Mouse (Mus musculus) mouse embryonic stem cell (cell line): ENCODE results near the gene Hdac9.

Experiments used
- in situ Hi-C, 2 experiments: fragments of 300-500 bp; cut with MboI; formaldehyde crosslinking; loops; 1 replicate in 1 of 2; 3 replicates in 1 of 2; pipeline ENCODE4 v1.14.3; 2019 to 2020; ENCODE audit warnings: low sequenced_read_pairs in 2 of 2, low pct_unique_long_range_greater_than_20kb in 1 of 2, mixed read lengths in 1 of 2; ENCODE audit not compliant: unreplicated experiment in 1 of 2

Gene Hdac9

DNA sequence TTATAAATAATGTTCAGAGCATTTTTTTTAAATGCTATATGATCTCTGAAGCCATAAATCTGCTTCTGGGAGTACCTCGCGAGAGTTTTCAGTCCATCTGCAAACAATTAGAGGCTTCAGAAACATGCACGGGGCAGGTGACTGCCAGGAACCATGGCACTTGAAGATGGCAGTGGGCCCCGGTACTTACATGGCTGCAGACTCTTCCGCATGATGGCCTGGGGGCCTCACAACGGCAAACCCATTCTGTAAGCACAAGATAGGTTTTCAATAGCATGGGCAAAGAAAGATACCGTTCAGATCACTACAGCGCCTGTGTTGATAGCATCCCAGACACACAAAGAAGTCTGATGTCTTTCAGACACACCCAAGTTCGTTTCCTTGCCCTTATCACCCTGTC is 695.9 kb downstream of the Hdac9 start:
- in situ Hi-C loops: no loop called here

- in situ Hi-C loops: no loop called here
Measured at GRCm38 (mm10) chr12:34220051-34220926, 696.6 kb downstream of the Hdac9 start.

DNA sequence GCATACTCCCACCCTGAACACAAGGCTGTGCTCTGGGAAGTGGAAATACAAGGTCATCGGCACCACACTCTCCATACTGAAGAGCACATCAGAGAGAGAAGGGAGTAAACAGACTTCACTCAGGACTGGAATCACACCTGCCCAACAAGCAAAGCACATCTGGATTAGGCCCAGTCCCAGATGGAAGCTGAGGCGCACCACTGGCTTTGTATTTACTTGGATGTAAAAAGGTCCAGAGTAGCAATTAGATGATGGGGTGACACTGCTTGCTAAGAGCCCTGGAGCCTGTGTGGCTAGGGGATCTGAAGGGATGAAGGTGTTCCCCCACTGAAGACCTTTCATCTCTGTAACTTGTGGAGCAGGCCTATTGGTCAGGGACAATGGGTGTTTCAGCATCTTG is 698.3 kb downstream of the Hdac9 start:
- in situ Hi-C loops: no loop called here

DNA sequence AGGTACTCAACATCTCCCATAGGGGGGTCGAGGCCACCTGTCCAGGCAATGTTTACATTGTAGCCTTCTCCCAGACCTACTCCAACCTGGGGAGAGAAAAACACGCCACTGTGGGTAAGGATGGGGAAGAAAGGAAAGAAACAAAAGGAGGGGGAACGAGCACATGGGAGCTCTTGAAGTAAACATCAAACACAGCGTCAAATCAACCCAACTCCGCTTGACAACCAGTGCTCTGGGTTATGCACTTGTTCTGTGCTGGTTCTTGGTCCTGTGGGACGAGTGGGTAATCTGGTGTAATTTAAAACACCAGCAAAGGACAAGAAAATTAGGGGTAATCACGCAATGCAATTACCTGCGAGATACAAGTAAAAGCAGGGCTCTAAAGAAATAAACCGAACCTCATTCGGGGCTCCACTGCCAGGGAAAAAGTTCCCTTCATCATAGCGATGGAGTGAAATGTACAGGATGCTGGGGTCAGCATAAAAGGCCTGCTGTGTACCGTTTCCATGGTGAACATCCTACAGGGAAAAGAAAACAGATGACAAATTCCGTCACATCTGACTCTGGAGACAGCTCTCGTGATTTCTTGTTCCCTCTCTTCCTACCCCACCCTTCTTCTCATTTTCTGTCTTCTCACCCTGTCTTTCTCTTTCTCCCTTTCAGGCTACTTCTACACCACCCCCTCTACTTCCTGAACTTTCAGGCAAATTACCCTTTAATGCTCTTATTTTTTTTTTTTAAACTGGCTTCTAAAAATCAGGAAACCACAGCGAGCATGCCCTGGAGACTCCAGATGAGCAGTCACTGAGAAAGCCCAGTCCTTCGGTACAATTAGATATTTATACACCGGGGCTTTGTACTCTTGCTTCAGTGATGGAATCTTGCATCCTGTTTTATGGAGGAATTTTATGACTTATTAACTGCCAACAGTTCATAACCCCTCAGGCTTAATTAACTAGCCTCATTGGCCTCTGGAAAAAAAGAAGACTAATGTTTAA is 701.6 kb downstream of the Hdac9 start:
- in situ Hi-C loops: no loop called here

- in situ Hi-C loops: no loop called here
Measured at GRCm38 (mm10) chr12:34212162-34212561, 704.7 kb downstream of the Hdac9 start.

DNA sequence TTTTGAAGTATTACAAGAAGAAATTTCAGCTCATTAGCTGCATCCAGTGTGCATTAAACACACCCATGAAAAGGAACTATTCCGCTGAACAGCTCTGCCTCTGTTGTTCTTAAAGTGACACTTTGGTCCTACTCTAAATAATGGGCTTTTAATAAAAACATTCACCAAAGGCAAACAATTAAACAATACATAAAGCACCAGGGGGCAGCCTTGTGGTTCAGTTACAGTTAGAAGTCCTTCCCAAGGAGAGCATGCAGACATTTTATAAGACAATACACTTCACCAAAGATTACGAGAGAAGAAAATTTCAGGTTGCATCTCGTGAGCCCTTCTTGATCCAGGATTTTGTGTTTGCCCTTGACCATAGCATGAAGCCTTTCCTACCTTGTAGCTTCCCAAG is 715.4 kb downstream of the Hdac9 start:
- in situ Hi-C loops: no loop called here

- in situ Hi-C loops: no loop called here
Measured at GRCm38 (mm10) chr12:34200030-34200446, 716.9 kb downstream of the Hdac9 start.

GRCm38 (mm10) chr12:34195155-34195828 is 721.6 kb downstream of the Hdac9 start:
- in situ Hi-C loops: no loop called here

DNA sequence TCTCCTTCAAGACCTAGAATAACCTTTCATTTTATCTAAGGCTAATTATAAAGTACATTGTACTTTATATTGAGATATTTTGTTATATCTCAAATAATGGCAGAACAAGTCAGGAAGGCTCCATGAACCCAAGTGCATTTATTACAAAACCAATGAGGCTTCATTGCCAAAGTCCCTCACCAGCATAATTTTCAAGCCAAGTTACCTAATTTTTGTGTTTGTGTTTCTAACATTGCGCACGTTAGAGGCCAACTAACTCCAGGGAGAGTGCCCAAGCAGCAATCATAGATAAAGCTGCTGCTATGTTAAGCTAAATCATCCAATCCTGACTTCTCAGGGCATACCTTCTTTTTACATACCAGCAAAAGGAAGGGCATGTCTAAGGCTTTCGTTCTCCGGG is 722.8 kb downstream of the Hdac9 start:
- in situ Hi-C loops: no loop called here

DNA sequence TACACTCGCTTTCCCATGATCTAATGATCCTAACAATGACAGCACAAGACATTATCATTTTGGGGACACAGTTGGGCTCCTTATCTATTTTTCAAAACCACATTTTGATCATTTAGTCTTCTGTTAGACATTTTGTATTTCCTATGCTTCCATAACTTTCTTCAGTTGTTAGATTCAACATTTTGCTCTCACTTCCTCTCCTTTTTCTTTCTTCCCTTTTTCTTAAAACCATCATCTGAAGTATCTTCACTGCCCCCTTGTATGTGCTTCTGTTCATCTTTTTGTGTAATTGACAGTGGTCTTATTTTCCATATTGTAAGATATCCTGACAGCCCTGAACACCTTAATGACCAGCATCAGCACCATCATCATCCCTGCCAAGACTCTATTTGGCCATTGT is 725.6 kb downstream of the Hdac9 start:
- in situ Hi-C loops: no loop called here

- in situ Hi-C loops: no loop called here
Measured at GRCm38 (mm10) chr12:34178931-34179330, 738.0 kb downstream of the Hdac9 start.

DNA sequence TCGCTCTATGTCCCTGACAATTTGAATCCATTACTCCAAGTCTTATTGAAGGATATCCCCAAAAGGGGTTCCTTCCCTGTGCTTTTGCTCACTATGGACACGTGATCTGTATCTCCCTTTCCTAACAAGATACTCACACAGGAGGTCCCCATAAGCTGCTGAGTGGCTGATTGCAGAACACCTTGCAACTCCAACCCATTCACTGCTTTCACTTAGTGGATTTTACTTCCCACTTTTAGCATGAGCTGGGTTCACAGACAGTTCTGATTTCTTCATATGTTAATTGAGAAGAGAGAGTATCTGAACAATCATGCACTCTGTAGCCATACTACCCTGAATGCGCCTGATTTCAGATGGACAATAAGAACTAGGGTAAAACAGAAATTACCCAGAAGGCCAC is 740.1 kb downstream of the Hdac9 start:
- in situ Hi-C loops: no loop called here

- in situ Hi-C loops: no loop called here
Measured at GRCm38 (mm10) chr12:34173036-34173435, 743.9 kb downstream of the Hdac9 start.

DNA sequence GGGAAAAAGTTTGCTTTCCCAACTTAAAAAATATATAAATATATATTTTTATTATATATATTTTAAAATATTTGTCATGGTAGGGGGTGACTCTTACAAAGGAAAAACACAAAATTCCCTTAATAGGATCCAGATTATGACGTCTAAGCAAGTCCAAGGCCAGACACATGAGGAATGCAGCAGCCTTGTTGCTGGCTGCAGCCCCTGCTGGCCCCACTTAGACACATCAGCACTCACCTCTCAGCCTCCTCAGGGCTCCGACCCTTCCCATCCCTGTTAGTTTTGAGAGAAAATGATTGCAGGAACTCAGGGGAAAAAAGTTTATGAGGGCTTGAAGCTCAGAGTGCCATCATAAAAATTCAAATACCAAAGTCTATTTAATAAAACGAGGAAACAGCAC is 746.3 kb downstream of the Hdac9 start:
- in situ Hi-C loops: no loop called here

GRCm38 (mm10) chr12:34165674-34166073 is 751.2 kb downstream of the Hdac9 start:
- in situ Hi-C loops: no loop called here

GRCm38 (mm10) chr12:34156301-34156700 is 760.6 kb downstream of the Hdac9 start:
- in situ Hi-C loops: no loop called here

GRCm38 (mm10) chr12:34155740-34156139 is 761.2 kb downstream of the Hdac9 start:
- in situ Hi-C loops: no loop called here

GRCm38 (mm10) chr12:34154757-34155156 is 762.1 kb downstream of the Hdac9 start:
- in situ Hi-C loops: no loop called here

DNA sequence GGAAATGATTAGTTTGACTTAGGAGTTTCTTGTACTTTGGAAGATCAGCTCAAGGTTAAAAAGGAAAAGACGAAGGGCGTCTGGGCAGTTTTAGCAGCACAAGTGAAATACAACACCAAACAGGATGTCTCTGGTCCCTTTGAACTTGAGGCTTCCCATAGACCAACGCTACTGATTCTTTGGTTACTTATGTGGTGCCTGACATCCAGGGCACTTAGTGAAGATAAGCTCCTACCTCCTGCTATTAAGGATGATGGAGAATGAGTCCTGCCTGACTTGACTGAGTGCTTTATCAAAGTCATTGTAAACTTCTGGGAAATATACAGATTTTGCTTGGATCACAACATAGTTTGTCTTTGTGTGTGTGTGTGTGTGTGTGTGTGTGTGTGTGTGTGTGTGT is 765.6 kb downstream of the Hdac9 start:
- in situ Hi-C loops: no loop called here
